Mouse (Mus musculus): ENCODE measurements around the gene Abhd12b. TPM values are rescaled to one million over a fixed set of nuclear protein-coding genes. Genes with fewer than 3 reads are reported as not detected.

The Abhd12b gene
- polyA plus RNA-seq, 1 experiment from 2014 or later = not detected

Other genes with a start within 250 kb of the Abhd12b start
- gene Sav1, start 167.1 kb upstream of the Abhd12b start, polyA plus RNA-seq (2014; fragmentation: Nextera tagmentation; extraction: Ambion mirVana) = 6.4 and 7.4 TPM in 2 replicates
- 7.8 and 9.1 TPM in 2 replicates for gene Nin, start 40.4 kb upstream of the Abhd12b start, polyA plus RNA-seq (2014; fragmentation: Nextera tagmentation; extraction: Ambion mirVana)
- gene Pygl, start 77.3 kb downstream of the Abhd12b start, polyA plus RNA-seq (2014; fragmentation: Nextera tagmentation; extraction: Ambion mirVana) = 34.7 and 42.3 TPM in 2 replicates
- gene Trim9, start 193.5 kb downstream of the Abhd12b start, polyA plus RNA-seq (2014; fragmentation: Nextera tagmentation; extraction: Ambion mirVana) = 0.59 and 0.75 TPM in 2 replicates